Mouse (Mus musculus) lung, adult 18-20 months (tissue): ENCODE measurements around the gene 1700020N15Rik.
"Not testable (repeated sequence)": the region's sequence is repeated elsewhere in the genome, so short reads cannot be mapped to it uniquely, and the experiment has no call there.

ENCODE experiments used
- DNase-seq, 2 experiments: peaks; one replicate each; pipeline ENCODE4 v3.0.0; 2022; ENCODE audit warnings: mixed read lengths in 2 of 2

1700020N15Rik gene

GRCm38 (mm10) chrX:69945000-69945399 is at the start of gene 1700020N15Rik:
Gene 1700020N15Rik (plus strand): TSS chrX:69945300.
- not testable (repeated sequence) for DNase-seq

- DNase-seq: no peak
These were observed 31.9 kb downstream of the 1700020N15Rik start for GRCm38 (mm10) chrX:69976790-69977579.
